Mouse (Mus musculus) gonadal fat pad, adult 2 months (tissue): ENCODE measurements around the gene Pard6b. TPM values are rescaled to one million over a fixed set of nuclear protein-coding genes. Genes with fewer than 3 reads are reported as not detected.
"Not testable (repeated sequence)": the region's sequence is repeated elsewhere in the genome, so short reads cannot be mapped to it uniquely, and the experiment has no call there.

Experiments used
- DNase-seq: peaks from one replicate; pipeline ENCODE4 v3.0.0-alpha.2; 2012; ENCODE audit warnings: low read depth
- polyA plus RNA-seq: library from polyadenylated mRNA; depleted of rRNA; stranded (reverse); fragments of >200 nt; gene quantifications from 2 replicates; pipeline ENCODE4 v1.2.3, GENCODE M21; 2012

Pard6b gene
- polyA plus RNA-seq, 1 experiment: 8.9 TPM

- no peak for DNase-seq
Observed at GRCm38 (mm10) chr2:168098040-168098439, 17.2 kb downstream of the Pard6b start.

- DNase-seq: no peak
Observed at GRCm38 (mm10) chr2:168100008-168100407, 19.2 kb downstream of the Pard6b start.

- no peak for DNase-seq
Observed at GRCm38 (mm10) chr2:168101805-168102204, 21.0 kb downstream of the Pard6b start.

GRCm38 (mm10) chr2:168103341-168103740 lies 22.5 kb downstream of the Pard6b start:
- DNase-seq: no peak

- no peak for DNase-seq
Observed at GRCm38 (mm10) chr2:168104375-168105144, 23.8 kb downstream of the Pard6b start.

- no peak for DNase-seq
Observed at GRCm38 (mm10) chr2:168105271-168105670, 24.5 kb downstream of the Pard6b start.

GRCm38 (mm10) chr2:168106701-168107178 lies 25.9 kb downstream of the Pard6b start:
- no peak for DNase-seq

GRCm38 (mm10) chr2:168107356-168107755 lies 26.6 kb downstream of the Pard6b start:
- DNase-seq: no peak

GRCm38 (mm10) chr2:168107901-168108300 lies 27.1 kb downstream of the Pard6b start:
- not testable (repeated sequence) for DNase-seq

GRCm38 (mm10) chr2:168111902-168112301 lies 31.1 kb downstream of the Pard6b start:
- no peak for DNase-seq

- DNase-seq: no peak
Observed at GRCm38 (mm10) chr2:168113263-168113662, 32.5 kb downstream of the Pard6b start.

- no peak for DNase-seq
Observed at GRCm38 (mm10) chr2:168113692-168114091, 32.9 kb downstream of the Pard6b start.

- DNase-seq: no peak
Observed at GRCm38 (mm10) chr2:168114699-168115350, 34.0 kb downstream of the Pard6b start.

GRCm38 (mm10) chr2:168115826-168116225 lies 35.0 kb downstream of the Pard6b start:
- no peak for DNase-seq

GRCm38 (mm10) chr2:168117147-168117546 lies 36.3 kb downstream of the Pard6b start:
- DNase-seq: no peak

- DNase-seq: no peak
Observed at GRCm38 (mm10) chr2:168117553-168117952, 36.7 kb downstream of the Pard6b start.

GRCm38 (mm10) chr2:168117967-168118366 lies 37.2 kb downstream of the Pard6b start:
- no peak for DNase-seq

GRCm38 (mm10) chr2:168118456-168118855 lies 37.7 kb downstream of the Pard6b start:
- DNase-seq: no peak

- DNase-seq: no peak
Observed at GRCm38 (mm10) chr2:168119123-168119522, 38.3 kb downstream of the Pard6b start.

- DNase-seq: no peak
Observed at GRCm38 (mm10) chr2:168120906-168121305, 40.1 kb downstream of the Pard6b start.

- DNase-seq: no peak
Observed at GRCm38 (mm10) chr2:168123652-168124051, 42.8 kb downstream of the Pard6b start.

- no peak for DNase-seq
Observed at GRCm38 (mm10) chr2:168125288-168126089, 44.7 kb downstream of the Pard6b start.
